Mouse (Mus musculus) R1 (cell line): ENCODE data around the gene Gm47995.
"Not testable (repeated sequence)": the region's sequence is repeated elsewhere in the genome, so short reads cannot be mapped to it uniquely, and the experiment has no call there.

Experiments used
- DNase-seq: peaks from one replicate; pipeline ENCODE4 v3.0.0-alpha.2; 2018; ENCODE audit warnings: low read depth, low spot score

Gm47995 gene

DNA sequence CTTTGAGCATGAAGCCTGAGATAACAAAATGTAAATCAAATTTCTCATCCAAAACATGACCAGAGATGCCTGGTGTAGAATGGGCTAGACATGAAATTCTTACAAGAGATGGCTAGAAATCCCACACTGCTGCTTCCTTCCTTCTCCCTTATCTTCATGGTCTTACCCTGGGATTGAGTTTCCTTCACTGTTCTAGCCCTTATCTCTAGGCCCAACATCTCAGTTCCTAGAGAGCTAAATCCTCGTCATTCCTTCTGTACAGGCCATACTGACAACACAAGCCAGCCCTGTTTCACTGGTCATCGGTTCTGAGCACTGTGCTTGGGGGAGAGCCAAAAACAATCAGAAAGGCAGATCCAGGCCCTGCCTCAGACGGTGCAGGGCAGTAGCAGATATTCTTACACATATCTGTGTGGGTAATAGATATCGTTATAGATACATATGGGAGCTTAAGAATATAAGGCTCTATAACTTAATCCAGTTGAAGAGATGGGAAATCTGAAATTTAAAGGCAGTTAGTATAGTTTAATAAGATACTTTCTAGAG lies 11.3 kb upstream of the Gm47995 start:
- not testable (repeated sequence) for DNase-seq

DNA sequence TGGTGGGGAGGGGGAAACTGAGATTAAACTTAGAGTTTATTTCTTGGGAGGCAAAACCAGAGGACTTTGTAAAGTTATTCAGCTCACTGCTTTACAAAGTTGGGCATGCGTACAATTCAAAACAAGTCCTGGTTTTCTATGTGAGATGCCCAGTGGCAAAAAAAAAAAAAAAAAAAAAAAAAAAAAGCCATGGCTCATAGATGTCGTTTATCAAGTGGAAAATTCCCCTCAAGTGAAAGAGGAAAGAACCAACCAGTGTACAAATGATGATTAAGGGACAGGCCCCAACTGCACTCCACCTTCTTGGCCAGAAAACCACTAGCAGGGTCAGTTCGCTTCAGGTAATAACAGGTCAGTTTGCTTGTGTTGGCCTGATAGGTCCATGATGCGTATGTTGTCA lies 9.8 kb upstream of the Gm47995 start:
- no peak for DNase-seq

DNA sequence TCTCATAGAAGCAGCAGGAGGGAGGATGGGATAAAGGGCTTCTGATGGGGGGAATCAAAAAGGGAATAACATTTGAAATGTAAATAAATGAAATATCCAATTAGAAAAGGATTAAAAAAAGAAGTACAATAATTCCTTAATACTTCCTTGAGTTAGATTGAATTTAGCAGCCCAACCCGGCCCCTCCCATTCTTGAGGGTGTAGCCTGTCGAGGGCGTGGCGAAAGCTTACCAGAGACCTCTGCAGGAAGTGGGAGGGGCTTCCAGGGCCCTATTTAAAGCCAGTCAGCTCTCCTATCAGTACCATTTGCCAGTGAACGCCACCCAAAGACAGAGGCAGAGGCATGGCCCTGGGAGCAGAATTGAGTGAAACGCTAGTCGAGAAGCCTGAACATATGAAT lies 6.2 kb upstream of the Gm47995 start, which contains the start of gene Gm8947:
Gene Gm8947, plus strand, starts transcription at position 302 of the 400 bp plus-strand sequence.
- DNase-seq: not testable (repeated sequence)

DNA sequence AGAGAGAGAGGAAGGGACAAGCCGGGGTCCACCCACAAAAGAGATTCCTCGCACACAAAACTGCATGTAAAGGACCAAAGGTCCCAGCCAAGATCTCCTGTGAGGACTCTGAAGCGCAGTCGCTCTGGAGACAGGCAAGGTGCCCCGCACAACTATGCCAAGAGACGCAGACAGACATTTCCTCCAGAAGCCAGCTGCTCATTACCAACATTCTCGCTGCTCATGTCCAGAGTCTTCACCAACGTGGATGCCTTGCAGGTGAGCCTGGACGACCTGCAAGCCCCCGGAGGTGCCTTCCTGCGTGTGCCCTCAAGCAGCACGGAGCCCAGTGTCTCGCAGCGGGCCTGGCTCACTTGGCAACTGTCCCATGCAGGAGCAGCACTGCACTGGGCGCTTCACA lies 5.5 kb upstream of the Gm47995 start:
- not testable (repeated sequence) for DNase-seq

DNA sequence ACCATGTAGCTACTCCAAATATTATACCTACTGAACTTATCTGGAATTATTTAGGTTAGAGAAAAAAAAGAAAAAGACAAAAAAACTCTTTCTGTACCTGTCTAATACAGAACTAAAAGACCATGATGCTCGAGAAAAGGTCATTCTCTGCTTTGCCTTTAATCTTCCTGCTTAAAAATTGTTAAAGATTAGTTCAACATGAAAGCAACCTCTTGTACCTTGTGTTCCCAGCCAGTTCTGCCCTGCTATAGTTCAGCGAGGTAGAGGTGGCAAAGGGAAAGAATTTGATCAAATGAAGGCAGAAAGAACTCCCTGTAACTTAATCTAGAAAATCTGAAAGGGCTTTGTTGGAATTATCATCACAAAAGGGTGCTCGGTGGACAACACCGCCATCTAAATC lies 2.3 kb upstream of the Gm47995 start:
- not testable (repeated sequence) for DNase-seq

DNA sequence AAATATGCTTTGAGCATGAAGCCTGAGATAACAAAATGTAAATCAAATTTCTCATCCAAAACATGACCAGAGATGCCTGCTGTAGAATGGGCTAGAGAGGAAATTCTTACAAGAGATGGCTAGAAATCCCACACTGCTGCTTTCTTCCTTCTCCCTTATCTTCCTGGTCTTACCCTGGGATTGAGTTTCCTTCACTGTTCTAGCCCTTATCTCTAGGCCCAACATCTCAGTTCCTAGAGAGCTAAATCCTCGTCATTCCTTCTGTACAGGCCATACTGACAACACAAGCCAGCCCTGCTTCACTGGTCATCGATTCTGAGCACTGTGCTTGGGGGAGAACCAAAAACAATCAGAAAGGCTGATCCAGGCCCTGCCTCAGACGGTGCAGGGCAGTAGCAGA lies 1.6 kb upstream of the Gm47995 start:
- DNase-seq: not testable (repeated sequence)

DNA sequence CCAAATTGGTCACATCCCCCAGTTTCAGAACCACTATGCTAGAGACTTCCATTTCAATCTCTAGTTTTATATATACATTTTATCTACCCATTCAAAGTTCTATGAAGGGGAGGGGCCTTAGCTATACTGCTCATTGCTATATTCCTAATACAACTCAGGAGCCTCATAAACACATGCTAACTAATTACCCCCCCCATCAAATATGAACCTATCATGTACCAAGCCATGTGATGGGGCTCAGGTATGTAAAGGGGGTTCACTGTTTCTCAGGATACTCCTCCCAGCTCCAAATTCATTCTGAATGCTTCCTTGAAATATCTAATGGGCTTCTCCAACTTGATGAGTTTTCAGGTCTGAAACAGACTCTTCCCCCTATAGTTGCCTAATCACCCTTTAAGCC lies 2.4 kb downstream of the Gm47995 start:
- DNase-seq: not testable (repeated sequence)

DNA sequence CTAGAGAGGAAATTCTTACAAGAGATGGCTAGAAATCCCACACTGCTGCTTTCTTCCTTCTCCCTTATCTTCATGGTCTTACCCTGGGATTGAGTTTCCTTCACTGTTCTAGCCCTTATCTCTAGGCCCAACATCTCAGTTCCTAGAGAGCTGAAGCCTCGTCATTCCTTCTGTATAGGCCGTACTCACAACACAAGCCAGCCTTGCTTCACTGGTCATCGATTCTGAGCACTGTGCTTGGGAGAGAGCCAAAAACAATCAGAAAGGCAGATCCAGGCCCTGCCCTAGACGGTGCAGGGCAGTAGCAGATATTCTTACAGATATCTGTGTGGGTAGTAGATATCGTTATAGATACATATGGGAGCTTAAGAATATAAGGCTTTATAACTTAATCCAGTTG lies 4.5 kb downstream of the Gm47995 start:
- DNase-seq: not testable (repeated sequence)

DNA sequence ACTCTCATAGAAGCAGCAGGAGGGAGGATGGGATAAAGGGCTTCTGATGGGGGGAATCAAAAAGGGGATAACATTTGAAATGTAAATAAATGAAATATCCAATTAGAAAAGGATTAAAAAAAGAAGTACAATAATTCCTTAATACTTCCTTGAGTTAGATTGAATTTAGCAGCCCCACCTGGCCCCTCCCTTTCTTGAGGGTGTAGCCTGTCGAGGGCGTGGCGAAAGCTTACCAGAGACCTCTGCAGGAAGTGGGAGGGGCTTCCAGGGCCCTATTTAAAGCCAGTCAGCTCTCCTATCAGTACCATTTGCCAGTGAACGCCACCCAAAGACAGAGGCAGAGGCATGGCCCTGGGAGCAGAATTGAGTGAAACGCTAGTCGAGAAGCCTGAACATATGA lies 5.6 kb downstream of the Gm47995 start, which contains the start of gene 3110040M04Rik:
Gene 3110040M04Rik, plus strand, starts transcription at position 304 of the 400 bp plus-strand sequence.
- DNase-seq: not testable (repeated sequence)

DNA sequence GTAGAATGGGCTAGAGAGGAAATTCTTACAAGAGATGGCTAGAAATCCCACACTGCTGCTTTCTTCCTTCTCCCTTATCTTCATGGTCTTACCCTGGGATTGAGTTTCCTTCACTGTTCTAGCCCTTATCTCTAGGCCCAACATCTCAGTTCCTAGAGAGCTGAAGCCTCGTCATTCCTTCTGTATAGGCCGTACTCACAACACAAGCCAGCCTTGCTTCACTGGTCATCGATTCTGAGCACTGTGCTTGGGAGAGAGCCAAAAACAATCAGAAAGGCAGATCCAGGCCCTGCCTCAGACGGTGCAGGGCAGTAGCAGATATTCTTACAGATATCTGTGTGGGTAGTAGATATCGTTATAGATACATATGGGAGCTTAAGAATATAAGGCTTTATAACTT lies 10.2 kb downstream of the Gm47995 start:
- DNase-seq: not testable (repeated sequence)

DNA sequence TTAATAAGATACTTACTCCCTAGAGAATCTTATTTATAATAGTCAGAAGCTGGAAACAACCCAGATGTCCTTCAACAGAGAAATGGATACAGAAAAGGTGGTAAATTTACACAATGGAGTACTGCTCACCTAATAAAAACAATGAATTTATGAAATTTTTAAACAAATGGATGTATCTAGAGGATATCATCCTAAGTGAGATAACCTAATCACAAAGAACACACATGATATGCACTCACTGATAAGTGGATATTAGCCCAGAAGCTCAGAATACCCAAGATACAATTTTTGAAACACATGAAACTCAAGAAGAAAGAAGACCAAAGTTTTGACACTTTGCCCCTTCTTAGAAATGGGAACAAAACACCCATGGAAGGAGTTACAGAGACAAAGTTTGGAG lies 10.7 kb downstream of the Gm47995 start:
- not testable (repeated sequence) for DNase-seq

DNA sequence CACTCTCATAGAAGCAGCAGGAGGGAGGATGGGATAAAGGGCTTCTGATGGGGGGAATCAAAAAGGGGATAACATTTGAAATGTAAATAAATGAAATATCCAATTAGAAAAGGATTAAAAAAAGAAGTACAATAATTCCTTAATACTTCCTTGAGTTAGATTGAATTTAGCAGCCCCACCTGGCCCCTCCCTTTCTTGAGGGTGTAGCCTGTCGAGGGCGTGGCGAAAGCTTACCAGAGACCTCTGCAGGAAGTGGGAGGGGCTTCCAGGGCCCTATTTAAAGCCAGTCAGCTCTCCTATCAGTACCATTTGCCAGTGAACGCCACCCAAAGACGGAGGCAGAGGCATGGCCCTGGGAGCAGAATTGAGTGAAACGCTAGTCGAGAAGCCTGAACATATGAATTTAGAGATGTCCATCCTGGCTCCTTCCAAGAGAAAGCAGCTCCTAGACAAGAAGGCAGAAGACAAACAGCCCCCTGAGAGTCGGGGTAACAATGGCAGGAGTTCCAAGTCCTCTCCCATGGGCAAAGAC lies 11.6 kb downstream of the Gm47995 start, which contains the start of gene Gm47996:
Gene Gm47996, plus strand, starts transcription at position 308 of the 532 bp plus-strand sequence.
- DNase-seq: not testable (repeated sequence)

DNA sequence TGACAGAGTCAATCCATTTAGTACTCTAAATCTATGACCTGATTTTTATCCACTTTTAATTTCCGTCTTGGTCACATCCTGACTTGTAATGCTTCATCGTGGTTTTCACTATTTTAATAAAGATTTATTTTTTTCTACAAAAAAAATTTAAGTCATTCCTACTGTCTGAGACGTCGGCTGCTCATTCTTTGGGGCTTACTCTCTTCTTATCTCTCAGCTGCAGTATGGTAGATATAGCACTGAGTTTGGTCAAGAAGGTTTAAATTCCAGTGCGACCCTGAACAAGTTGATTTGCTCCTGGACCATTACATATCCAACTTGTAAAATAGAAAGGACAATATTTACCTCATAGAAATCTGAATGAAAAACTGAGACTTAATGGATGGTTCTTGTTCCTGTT lies 13.4 kb downstream of the Gm47995 start:
- DNase-seq: peak; percentile 0

DNA sequence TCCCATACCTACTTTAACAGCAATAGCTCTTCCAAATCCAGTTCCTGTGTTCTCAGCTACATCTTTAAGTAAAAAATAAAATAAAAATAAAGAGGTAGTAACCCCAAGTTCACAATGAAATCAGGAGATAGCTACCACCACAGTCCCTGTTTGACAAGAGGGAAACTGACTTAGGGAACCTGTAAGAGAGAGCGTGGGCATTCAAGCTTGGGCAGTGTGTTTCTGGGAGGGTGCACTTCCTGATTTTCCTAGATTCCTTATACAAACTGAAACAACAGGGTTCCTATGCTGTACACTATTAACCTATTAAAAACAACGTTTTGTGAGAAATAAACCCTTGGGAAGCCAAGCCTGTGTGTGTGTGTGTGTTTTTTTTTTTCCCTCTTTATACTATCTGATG lies 16.6 kb downstream of the Gm47995 start:
- no peak for DNase-seq

DNA sequence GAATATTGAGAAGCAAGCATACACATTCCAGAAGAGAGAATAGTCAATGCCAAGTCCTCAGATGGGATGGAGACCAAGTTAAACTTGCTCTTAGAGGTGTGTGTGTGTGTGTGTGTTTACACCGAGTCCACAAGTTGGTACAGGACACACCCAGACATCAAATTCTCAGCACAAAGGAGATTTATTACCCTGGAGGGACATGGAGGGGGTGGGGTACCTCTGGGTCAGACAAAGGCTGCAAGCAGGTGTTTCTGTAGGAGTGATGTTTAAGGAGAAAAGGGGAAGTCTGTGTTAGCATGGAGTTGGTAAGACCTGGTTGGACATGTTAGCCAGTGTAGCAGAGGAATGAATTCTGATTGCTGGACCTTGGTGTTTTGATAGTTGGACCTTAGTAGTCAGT lies 17.7 kb downstream of the Gm47995 start:
- no peak for DNase-seq

DNA sequence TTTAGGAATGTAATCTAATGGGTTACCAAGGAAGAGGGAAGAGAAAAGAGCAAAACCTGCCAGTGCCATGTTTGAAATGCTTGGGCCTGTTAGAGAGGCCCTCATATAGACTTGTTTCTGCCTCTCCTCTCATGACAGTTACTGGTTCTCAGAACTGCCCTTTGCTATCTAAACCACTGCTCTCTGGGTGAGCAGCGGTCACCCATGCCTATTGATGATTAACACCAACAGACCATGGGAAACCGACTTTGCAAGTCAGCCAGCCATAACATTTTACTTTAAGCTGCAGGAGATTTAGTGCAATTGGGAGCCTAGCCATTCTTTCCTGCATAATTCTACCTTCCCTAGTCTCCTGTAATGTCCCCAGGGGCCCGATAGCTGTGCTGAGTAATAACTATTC lies 18.2 kb downstream of the Gm47995 start:
- DNase-seq: no peak

DNA sequence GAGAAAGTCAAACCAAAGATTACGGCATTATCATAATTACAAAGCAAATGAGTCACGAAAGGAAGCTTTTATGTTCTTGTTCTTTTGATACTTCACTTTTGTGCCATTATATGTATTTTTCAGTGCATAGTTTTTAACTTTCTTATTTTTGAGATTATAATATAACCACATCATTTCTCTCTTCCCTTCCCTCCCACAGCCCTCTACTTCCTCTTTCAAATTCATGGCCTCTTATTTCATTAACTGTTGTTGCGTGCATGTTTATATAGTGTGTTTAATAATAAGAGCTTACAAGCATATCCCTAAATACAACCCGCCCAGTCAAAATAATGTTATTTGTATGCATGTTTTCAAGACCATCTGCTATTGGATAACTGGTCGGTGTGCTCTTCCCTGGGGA lies 20.8 kb downstream of the Gm47995 start:
- no peak for DNase-seq

DNA sequence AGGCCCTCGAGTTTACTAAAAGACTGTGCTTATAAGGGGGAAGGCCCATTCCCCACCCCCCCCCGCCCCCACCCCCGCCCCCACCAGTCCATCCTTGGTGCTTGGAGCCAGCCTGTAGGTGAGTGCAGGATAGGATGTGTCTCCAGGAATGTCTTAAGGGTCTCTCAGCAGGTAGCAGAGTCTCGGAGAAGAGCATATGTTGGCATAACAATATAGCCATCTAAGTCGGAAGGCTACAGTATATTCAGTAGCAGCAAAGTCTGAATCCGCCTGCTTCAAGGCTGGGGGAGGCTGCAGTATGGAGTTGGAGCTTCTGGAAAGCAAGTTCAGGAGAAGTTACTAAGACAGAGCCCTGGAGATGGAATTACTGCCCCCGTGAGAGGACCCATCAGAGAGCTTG lies 21.9 kb downstream of the Gm47995 start:
- peak; percentile 94 for DNase-seq

DNA sequence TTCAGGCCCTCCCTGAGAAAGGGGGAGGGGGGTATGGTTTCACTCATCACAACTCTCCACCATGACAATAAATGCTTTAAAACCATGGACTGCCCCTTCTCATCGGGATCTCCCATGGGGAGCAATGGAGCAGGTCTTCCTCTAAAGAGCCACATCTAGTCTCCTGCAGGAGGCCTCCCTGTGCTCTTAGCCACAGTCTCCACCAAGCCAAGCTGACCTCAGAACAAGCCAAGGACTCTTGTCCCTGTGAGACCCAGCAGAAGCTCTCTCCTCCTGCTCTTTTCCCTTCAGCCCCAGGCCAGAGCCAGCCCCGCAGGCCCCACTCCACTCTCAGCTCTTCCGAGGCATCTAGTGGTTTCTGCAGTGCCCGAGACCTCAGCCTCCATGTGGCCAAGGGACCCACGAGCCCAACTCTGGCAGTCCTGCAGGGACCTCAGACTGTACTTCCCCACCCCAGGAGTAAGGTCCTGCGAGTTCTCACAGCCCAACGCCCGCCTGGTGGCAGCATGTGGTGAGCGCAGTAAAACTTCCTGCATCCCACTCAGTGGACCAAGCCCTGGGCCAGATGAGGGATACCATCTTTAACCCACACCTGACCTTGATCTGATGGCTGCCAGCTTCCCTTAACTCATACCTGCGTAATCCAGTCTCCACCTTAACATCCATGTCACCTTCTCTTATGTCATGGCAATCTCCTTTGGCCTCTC lies 24.5 kb downstream of the Gm47995 start:
- DNase-seq: no peak

DNA sequence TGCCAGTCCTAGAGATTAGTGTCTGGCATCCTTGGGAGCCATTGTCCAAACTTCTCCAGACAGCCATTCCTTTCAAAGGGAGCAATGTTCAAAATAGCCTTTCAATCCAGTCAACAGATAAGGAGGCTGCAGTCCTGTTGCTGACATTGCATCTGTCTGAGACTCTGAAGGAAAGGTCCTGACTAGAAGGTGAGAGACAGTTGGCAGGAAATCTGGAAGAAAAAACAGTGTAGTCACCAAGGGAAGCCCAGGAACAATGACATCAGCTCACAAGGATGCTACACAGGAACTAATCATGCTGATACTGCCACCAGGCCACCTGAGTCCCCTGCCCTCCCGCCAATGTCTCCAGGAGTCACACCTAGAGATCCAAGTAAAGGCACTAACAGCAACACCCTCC lies 25.1 kb downstream of the Gm47995 start:
- DNase-seq: no peak

DNA sequence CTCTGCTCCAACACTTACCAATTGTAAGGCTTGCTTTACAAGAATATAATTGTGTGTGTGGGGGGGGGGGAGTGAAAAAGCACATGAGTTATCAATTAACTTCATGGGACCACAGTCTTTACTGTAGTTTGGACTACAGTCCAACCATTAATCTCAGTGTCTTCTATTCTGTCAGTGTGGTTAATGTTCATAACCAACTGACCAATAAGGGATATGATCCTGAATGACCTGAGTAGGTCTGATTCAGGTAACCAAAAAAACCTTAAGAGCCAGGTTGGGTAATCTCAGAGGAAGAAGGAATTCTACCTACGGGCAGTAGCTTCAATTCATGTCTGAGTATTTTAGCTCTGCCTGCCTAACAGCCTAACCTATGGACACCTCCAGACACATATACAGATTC lies 26.3 kb downstream of the Gm47995 start:
- DNase-seq: no peak

DNA sequence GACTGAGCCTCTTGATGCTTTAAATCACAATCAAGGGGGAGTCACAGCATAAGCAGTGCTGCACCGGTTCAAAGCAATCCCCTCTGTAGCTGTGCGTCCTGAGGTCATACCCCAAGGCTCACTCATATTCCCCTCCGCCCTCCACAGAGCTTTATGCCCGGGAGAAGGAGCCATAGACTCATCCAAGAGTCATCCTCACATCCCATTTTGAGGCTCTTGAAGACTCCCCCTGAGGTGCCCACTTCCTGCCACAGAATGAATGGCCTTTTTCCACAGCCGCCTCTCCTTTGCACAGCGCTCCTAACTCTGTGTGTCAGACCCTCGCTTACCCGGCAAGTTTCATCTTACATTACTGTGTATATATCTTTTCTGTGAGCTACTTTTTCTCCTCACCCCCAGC lies 29.3 kb downstream of the Gm47995 start:
- DNase-seq: no peak
